Mouse (Mus musculus) liver, postnatal 0 days (tissue): ENCODE results near the gene Agl.

Experiments
- CTCF ChIP-seq: sonication (generic); IDR thresholded peaks from 2 replicates; pipeline ENCODE4 v1.5.1; 2016; ENCODE audit warnings: antibody characterized with exemption, low read depth
- EP300 ChIP-seq: IDR thresholded peaks from 2 replicates; pipeline ENCODE4 v1.6.1; 2016; ENCODE audit warnings: antibody characterized with exemption, low read depth, mild to moderate bottlenecking

GRCm38 (mm10) chr3:116752818-116753217, 55.1 kb downstream of the Agl start:
- TF ChIP-seq CTCF: no peak
- TF ChIP-seq EP300: no peak
